Mouse (Mus musculus): ENCODE results near the gene Igfn1.

DNA sequence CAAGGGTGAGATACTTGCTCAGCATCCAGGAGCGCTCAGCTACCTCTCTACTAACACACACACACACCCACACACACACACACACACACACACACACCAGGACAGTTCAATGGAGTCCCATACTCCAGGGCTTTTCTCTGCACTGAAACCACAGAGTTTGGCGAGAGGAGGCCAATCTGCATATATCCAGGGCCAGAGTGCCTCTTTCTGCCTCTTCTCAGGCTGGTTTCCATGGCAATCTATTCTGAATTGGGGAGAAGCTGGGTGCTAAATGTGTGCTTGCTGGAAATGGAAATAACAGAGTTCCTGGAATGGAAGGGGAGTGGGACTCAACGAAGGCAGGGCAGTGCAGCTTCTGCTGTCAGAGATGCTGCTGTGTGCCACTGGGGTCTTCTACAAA, 49.6 kb upstream of the Igfn1 start:
- no peak for TF ChIP-seq POLR2A (IDR thresholded peaks at IDR 0.05; ENCODE audit: insufficient read depth, low read length)
- no peak for TF ChIP-seq CTCF (IDR thresholded peaks at IDR 0.05; ENCODE audit: low read depth, low read length)

Data from ES-Bruce4 (cell line).